Mouse (Mus musculus) kidney, postnatal 36 days (tissue): ENCODE measurements around the gene 5730596B20Rik.

Experiments
- DNase-seq, 2 experiments: peaks; one replicate each; pipeline ENCODE4 v3.0.0; 2021 to 2022; ENCODE audit warnings: mixed read lengths in 2 of 2

5730596B20Rik gene

DNA sequence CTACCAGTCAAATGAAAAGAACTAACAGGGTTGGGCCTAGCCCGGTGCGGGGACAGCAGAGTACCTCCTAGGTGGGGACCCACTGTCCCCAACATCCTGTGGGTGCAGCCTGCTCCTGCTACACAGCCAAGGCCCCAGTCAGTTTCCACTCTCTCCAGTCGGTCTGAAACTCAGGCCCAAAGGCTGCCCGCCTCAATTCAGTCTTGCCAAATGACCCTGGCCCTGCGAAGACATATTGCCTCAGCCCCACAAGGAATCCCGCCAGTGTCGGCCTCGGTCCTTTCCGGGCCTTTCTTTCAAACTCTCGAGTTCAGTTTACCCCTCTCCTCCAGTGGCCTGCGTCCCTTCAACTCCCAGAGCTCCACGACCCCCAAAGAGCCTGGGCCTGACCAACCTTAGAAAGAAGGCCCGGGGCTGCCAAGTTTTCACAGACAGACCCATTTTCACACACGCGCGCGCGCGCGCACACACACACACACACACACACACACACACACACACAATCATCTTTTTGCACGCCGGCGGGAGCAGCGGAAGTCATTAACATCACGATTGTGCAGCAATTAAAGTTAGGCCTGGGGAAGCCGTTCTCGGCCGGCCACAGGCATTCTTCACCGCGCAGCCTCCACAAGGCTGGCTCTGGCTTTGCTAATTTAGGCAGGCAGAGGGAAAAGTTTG, 22.9 kb downstream of the 5730596B20Rik start:
- peak in 1 of 2 experiments; percentile 30 for DNase-seq

DNA sequence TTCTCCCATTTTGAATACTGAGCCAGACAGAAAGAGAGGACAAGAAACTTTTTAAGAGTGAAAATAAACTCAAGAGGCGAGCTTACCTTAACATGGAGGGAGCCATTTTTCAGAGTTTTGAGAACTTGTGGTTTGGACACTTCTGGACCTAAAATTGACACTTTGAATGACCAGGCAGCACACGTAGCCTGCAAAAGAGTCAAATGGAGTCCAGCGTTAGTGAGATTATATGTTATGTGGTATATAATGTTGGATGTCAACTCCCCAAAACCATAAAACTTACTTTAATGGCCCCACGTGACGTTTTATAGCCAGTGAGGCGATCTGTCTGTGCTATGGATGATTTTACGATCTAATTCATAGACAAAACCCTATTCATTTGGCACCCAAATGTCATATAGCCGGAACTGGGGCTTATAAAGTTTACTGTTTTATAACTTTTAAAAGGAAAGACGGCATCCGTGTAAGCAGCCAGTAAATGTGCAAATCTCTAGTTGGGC, 23.5 kb downstream of the 5730596B20Rik start:
- DNase-seq: no peak

DNA sequence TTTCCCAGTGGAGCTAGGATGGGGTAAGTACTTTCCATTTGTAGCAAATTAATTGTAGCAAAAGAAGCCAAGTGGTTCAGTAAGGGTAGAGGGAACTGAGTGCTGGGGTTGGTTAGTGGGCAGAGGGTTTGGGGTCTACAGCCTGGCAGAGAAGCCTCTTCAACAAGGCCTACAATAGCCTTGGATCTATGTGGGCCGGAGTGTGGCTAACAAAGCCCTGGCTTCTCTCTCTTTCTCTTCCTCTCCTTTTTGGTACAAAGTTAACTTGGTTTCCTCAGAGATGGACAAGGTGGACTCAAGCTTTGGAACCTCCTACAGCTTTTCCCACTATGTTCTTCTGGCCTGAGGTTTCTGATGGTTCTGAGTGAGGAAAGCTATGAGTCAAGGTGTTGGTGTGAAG, 24.0 kb downstream of the 5730596B20Rik start:
- no peak for DNase-seq

DNA sequence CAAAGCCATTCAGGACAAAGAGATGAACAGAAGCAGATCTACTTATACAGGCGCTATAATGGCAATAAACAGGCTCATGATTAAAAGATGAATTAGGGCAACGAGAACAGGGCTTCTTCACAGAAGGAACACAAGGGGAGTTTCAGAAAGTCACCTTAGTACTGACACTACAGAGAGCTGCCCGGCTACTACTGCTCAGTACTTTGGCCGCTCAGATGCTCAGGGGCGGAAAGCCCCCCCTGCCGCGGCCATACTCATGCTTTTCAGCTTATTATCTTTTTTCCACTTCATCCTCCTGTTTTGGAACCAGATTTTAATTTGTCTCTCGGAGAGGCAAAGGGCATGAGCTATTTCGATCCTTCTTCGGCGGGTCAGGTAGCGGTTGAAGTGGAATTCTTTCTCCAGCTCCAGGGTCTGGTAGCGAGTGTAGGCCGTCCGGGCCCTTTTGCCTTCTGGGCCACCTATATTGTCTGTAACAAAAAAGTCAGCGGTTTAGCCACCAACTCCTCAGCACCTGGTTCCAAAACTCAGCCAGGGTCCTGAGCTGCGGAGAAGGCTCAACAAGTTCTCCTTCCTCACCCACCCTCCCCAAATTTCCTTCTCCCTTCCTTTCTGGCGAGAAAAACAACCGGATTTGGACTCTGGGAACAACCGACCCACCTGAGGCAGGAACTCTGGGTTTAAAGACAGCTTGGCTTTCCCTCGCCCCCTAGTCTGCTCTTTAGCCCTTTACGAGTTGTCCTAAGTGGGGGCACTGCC, 25.2 kb downstream of the 5730596B20Rik start:
- peak in 1 of 2 experiments; percentile 25 for DNase-seq

DNA sequence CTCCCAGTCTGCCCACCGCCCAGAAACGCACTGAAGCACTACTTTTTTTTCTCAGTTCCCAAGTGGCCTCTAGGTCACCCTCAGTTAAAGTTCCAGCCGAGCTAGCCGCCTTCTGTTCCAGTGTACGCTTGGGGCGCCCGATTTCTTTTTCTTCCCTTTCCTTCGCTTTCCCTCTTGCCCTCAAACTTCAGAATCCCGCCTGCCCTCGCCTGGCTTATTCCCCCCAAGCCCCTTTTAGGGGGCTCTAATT, 25.7 kb downstream of the 5730596B20Rik start:
- peak; percentile 48 to 66 for DNase-seq

DNA sequence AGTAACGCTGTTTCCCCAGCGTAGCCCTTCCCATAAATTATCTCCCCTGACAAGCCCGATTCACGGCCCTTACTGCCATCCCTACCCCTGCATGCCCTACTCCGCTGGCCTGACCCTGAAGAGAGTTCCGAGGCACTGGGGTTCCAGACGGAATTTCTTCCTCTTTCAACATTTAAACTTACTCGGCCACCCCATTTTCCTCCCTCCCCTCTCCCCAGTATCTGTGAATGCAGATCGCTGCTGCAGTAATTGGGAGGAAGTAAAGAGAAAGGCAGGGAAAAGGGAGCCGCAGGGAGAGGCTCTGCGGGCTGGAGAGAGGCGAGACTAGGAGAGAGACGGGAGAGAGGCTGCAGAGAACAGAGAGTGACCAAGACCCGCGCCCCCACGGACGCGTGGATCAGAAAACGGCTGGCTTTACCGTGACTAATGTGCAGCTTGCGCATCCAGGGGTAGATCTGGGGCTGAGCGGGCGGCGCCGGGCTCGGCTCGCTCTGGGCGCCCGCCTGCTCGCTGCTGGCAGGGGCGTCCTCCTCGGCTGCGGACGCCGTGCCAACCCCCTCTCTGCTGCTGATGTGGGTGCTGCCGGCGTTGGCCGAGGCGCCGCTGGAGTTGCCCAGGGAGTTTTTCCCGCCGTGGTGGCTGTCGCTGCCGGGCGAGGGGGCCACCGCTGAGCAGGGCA, 26.2 kb downstream of the 5730596B20Rik start:
- peak in 1 of 2 experiments; percentile 67 for DNase-seq

DNA sequence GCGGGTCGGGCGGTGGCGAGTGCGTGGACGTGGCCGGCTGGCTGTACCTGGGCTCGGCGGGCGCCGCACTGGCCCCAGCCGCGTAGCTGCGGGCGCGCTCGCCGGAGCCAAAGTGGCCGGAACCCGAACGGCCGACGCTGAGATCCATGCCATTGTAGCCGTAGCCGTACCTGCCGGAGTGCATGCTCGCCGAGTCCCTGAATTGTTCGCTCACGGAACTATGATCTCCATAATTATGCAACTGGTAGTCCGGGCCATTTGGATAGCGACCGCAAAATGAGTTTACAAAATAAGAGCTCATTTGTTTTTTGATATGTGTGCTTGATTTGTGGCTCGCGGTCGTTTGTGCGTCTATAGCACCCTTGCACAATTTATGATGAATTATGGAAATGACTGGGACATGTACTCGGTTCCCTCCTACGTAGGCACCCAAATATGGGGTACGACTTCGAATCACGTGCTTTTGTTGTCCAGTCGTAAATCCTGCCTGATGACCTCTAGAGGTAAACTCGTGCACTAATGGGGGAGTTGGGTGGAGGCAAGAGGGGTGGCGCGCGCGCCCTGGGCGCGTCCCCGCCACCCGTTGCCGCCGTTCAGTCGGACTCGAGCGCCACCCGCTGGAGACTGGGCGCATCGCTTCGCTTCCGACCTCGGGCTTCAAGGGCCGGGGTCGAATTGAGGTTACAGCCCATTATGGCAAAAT, 26.9 kb downstream of the 5730596B20Rik start, which contains the start of gene Hoxa5:
TSS of gene Hoxa5 (minus strand) at position 538 of the 703 bp plus-strand sequence.
- DNase-seq: peak; percentile 94 to 95

DNA sequence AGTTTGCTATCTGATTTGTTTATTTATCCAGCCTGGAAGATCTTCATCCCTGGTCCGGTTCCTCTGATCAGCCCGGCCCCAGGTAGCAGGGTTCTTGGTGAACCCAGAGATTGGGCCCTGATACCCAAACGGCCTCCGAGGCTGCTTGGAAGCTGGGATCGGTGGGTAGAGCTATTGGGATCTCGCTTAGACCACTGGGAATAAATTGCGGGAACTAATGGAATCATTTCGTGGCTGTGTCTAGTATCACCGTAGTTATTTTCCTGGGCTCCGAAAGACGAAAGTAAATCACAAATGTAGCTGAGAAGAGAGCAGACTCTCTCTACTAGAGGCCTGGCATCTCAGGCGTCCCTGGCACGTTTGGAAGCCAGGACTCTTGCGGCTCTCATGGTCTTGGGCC, 27.9 kb downstream of the 5730596B20Rik start:
- DNase-seq: peak in 1 of 2 experiments; percentile 12

DNA sequence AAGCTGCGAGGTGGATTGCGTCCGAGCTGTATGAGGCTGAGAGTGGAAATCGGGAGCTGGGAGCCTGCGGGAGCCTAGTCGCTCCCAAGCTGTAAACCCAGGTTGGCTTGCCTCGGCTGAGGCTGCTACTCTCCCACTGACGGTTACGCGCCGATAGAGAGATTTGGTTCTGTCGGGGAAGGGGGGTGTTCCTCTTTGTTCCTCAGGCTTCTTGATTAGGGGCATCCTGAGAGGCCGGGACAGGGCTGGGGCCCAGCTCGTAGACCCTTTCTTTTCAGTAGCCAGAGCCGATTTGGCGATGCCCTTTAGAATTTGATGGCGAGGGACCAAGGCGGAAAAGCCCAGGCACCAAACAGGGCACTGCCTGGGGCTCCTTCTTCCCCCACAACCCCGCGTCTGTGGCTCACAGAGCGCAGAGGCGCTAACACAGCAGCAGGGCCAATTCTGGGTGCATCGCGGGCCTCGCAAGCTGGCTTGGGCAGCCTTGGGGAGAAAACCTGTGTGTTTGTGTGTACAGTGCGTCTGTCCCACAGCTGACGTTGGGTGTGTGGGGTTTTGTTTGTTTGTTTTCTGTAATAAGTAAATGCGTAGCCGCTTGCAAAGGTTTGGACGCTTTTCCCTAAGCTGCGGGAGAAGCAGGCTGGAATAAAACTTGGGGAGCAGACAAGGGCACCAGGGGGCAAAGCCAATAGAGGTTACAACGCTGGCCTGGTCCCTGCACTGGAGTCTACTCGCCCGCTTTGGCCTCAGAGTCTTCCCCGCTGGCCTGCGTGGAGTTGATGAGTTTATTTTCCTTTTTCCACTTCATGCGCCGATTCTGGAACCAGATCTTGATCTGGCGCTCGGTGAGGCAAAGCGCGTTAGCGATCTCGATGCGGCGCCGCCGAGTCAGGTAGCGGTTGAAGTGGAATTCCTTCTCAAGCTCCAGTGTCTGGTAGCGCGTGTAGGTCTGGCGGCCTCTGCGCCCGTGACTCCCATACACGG, 28.6 kb downstream of the 5730596B20Rik start:
- peak in 1 of 2 experiments; percentile 21 for DNase-seq

DNA sequence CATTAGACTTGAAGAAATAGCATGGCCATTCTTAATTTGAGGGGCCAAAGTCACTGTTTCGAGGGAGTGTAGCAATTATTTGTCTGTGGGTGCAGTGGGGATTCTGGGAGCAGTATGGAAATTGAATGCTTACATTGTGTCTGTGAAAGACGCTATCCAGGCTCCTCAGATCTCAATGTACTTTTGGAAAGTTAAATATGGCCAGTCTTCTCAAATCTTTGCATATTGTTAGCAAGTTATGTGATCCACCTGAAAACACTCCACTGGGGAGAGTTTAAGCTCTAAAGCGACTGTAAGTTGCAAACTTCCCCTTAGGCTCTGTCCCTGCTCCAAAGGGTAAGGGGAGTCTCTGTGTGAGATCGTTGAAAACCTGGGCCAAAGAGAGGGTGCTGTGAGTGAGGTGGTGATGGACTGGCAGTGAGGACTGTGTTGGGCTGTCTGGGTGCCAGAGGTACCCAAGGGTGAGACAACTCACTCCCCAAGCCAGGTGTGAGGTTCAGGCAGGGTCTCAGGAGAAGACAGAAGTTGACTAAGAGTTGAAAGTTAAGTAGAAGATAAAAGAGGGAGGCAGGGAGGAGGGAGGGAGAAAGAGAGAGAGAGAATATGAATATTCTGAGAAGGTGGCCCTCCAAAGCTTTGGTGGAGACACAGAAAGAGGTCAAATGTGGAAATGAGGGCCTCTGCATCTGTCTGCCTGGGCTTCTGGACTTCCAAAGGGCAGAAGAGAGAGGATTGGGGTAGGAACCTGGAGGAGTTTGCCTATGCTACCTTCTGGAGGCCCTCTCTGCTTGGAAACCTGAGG, 29.8 kb downstream of the 5730596B20Rik start:
- peak in 1 of 2 experiments; percentile 10 for DNase-seq

DNA sequence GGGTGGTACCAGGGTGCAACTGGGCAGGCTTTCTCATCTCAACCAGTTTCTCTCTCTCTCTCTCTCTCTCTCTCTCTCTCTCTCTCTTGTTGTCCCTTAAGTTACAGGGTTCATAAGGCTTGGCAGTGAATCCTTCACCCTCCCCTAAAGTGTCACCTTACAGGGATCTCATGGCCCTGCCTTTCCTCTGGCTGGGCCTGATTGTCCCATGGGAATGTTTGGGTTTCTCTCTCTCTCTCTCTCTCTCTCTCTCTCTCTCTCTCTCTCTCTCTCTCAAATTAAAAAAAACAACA, 30.3 kb downstream of the 5730596B20Rik start:
- no peak for DNase-seq

DNA sequence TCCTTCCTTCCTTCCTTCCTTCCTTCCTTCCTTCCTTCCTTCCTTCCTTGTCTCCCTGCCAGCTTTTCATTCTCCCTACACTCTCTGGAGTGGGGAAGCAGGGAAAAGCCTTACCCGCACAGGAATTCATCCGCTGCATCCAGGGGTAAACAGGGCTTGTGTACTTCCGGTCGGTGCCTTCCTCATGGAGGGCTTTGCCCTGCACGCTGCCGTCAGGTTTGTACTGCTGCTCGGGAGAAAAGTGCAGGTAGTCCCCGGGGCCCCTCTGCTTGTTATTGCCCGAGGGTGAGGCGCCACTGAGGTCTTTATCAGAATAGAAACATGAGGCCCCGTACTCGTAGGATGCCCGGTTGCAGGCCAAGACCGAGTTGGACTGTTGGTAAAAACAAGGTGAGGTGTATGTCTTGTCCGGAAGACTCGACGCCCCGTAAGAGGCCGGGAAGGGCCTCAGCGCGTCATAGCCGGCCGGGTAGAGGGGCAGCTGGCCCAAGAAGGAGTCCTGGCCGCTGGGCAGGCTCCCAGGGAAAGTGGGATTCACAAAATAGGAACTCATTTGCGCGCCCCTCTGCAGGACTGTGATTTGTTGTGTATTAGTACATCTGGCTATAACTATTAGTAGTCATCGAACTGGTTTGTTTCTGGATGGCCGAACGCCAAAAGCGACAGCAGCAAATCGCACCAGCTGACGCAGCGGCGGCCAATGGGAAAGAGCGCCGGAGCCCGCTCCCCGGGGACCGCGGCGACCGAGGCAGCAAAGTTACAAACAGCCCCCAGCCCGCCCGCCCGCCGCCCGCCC, 31.0 kb downstream of the 5730596B20Rik start, which contains the start of gene Hoxa6:
TSS of gene Hoxa6 (minus strand) at position 651 of the 796 bp plus-strand sequence.
- peak in 1 of 2 experiments; percentile 90 for DNase-seq

DNA sequence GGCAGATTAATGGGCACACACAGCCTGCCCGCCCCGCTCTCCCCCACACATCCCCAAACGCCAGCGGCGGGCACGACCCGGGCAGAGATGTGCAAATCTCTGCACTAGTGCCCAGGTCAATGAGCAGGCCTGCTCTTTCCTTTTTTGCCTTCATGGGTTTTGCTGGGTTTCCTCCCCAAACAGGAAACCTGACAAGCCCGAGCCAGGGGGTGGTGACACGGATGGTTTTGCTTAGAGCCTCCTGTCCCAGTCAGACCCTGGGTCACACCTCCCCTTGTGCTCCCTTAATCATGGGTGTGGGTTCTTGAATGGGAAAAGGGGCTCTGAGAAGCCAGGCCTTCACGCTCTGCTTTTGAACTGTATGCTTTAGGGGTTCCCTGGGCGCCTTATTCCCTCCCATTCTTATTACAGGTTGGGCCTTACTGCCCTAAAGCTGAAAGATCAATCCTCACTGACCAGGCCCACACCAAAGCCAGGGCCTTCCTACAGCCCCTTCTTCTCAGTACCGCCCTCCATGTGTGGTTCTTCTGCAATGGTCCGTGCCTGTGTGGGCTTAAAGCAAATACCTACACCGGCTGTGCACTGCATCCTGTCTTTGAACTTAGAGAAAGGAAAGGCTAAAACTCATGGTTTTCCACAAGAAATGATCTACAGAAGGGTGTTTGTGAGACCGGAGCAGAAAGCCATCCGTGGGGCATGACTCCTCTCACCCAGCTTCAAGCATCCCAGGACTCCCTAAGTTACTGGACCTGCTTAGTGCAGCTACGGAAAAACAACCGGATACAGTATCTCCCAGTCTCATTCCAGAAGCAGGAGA, 31.8 kb downstream of the 5730596B20Rik start:
- DNase-seq: peak in 1 of 2 experiments; percentile 10

DNA sequence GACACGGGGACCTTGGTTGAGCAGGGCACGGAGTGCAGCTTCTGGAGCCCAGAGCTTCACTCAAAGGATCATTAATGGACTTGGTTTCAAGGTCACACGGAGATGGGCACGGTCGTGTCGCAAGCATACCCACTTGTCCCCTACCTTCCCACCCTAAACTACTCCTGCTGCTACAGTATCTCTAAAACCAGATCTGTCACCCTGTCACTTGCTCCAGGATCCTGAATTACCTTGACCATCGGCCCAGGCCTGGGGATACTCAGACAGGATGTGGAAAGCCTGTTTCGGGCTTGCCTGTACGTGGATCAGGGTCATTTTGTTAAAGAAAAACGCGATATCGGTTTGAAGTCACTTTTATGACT, 32.4 kb downstream of the 5730596B20Rik start:
- DNase-seq: peak in 1 of 2 experiments; percentile 41

DNA sequence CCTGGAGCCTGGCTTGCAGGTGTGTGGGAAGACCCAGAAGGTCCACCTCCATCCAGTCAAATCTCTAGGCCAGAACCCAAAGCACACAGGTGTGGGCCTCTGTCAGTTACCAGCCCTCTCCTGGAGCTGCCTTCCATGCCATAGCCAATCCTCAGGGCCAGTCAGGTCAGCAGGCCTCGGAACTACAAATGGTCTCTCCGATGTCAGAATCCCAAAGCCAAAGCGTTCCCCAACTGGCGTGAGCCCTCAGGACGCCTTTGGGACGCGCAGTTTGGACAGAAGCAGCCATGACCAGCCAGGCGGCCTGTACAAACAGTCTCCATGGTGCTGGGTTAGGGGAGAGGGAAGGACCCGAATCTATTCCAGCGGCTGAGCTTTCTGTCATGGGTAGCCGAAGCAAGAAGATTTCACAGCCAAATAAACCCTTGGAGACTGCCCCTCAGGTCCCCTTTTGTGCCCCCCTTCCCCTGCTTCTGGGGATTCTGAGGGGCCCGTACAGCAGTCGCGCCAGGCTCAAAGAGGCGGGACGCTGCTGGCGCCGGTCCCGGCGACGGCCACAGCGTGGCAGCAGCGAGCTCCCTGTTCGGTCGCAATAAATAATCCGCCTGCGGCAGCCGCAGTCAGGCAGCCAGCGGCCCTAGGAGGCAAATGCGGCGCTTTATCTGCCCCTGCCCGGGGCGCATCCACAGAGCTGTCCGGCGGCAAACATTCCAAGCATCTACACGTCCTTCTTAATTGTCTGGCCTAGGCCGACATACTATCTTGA, 34.1 kb downstream of the 5730596B20Rik start:
- peak; percentile 88 to 94 for DNase-seq

DNA sequence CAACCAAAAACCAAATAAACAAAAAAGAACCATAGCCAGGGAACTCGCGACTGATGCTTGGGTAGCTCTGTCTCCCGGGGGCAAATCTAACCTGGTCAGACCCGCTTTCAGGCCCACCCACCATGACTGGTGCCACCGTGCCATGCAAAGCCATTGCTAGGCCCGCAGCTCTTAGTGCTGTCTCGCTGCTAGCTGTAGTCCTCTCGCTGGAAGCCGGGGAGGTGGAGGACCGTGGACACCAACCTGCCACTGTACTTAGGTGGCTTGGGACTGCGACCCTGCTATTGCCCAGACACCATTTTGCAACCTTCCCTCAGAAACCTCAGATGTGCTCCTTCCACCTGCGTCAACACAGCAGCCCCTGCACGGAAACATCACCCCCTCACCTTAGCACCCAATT, 34.7 kb downstream of the 5730596B20Rik start:
- DNase-seq: peak in 1 of 2 experiments; percentile 55

DNA sequence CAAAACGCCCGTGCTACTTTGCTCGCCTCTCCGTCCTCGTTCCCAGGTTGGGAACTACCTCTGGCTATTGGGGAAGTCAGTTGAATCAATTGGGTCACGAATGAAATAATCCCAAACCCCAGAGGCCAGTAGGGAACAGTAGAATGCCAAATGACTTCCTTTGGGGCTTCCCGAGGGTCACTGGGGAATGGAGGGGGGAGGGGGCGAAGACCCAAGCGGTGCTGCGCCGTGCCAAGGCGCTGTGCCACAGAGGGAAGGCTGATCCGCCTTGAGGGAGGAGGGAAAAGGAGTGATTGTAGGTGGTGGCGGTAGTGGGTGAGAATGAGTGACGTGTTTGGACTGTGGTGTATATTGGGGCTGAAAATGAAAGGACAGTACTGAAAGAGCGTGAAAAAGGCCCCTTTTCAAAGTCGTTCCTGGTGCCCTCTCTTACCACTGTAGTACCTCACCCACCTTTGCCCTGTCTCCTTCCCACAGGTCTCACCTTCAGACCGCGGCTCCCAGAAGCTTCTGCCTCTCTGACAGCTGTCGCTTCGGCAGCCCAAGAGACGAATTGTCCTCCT, 35.3 kb downstream of the 5730596B20Rik start:
- peak; percentile 80 to 82 for DNase-seq
